Mouse (Mus musculus) right cerebral cortex, adult 2 months (tissue): ENCODE results near the gene Plcd3.

Source experiments
- DNase-seq, 2 experiments: peaks; one replicate each; pipeline ENCODE4 v3.0.0; 2021 to 2022; ENCODE audit warnings: low spot score in 2 of 2

Gene Plcd3

DNA sequence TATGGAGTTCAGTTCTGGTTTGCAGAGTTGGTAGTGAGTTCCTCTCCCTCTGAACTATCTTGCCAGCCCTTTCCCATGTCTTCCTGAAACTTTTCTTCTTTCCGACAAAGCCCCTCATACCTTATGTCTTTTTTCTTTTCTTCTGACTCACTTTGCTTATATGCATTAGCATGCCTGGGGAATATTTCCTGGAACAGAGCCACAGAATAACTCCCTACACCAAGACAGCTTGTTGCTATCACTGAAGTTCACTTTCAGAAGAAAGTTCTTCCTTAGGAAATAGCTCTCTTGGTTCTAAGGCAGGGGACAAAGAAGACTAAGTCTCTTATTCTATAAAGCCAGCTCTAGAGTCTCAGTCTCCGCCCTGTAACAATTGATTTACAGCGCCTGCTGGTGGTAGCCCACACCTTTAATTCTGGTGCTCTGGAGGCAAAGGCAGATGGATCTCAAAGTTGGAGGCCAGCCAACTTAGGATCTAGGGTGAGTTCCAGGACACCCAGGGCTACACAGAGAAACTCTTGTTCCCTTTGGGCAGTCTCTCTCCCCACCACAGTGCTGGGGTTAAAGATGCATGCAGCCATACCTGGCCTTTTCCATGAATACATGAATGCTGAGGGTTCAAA lies 80.6 kb downstream of the Plcd3 start:
- DNase-seq, result no peak
